Mouse (Mus musculus): ENCODE data around the gene Bdkrb1.

DNA sequence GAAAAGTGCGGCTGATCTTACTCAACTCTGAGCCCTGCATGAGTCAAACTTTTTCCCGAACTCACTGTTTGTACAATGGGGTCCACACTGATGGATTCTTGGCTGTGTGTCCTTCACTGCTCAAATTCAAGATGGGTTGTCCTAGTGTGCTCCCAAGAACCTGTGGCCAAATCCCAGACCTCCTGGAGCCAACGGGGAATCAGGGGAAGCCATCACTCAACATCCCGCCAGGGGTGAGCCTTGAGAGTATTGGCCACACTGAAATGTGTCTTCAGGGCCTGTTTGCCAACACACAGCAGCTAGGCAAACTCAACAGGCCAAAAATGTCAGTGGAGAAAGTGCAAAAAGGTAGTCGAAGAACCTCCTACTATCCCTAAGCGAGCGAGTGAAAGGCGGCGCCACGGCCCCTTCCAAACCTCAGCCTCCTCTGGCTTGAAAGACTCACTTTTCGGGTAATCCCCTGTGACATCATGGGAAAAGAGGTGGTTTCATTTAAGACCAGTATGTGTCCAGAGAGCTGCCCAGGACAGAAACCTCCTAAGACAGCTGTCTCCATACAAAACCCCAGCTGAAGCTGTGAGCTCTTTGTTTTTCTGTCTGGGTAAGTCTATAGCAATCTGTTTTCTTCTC, at the start of gene Bdkrb1:
- TF ChIP-seq ZNF384 (IDR thresholded peaks at IDR 0.05; ENCODE audit: low read depth, low read length) (no peak), CHD2 (IDR thresholded peaks at IDR 0.05; ENCODE audit: low read depth, low read length) (no peak), ZC3H11A (IDR thresholded peaks at IDR 0.05; ENCODE audit: borderline replicate concordance, low read depth, low read length) (no peak), MAFK (IDR thresholded peaks at IDR 0.05; ENCODE audit: insufficient read depth, low read depth, low read length) (no peak)
